Mouse (Mus musculus): ENCODE measurements around the gene Mllt11.
A peak's percentile ranks its signal among the peaks of the same experiment; 100 is the strongest.

Mllt11 gene

DNA sequence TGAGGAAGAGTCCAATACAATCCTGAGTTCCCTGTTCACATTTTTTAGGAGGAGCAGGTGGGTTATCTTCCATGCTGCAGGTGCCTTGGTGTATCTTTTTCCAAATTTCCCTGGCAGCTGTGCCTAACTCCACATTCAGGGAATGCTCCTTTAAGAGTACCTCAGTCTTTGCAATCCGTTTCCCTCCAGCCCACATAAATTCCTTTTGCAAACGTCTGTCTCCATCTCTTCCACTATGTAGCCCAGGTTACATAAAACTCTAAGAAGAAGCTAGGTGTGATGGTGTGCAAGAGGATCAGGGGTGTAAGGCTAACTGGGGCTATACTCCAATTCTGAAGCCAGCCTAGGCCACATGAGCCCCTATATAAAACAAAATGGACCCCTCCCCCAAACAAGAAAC, 11.1 kb upstream of the Mllt11 start:
- DNase-seq (ENCODE audit: low spot score) = no peak

DNA sequence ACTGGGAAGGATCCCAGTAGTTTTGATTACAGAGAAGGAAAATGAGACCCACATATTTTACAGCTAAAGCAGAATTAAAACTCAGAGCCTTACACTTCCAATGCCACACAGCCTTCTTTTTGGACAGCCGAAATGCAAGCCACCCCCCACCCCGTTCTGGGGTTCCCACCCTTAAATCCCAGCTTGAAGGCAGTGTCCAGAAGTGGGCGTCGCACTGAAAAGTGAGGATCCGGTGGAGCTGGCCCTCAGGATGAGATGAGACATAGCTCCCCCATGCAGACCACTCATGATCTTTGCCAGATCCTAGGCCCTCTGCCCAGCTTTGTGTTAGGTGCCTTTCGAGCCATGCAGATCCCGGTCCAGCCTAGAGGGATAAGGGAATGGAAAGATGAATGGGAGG, 9.5 kb upstream of the Mllt11 start, which contains the start of gene Gm128:
Gene Gm128 (minus strand): TSS at position 101 of the 400 bp plus-strand sequence.
- no peak for DNase-seq (ENCODE audit: low spot score)

DNA sequence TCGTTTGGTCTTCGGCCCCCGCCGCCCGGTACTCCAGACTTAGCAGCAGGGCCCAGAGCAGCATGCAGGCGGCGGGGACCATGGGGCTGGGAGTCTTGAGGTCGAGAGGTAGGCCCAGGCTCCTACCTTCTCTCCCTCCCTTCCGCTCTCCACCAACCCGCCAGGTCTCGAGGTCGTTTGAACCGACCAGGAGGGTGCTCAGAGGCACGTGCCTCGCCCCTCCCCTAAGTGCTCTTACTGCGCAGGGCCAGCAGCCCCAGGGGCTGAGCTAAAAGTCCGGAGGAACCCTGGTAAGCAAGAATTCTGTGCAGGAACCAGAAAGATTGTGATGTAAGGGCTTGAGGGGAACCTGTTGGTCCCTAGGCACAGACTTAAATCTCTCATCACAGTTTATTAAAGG, 8.9 kb upstream of the Mllt11 start:
- no peak for DNase-seq (ENCODE audit: low spot score)

DNA sequence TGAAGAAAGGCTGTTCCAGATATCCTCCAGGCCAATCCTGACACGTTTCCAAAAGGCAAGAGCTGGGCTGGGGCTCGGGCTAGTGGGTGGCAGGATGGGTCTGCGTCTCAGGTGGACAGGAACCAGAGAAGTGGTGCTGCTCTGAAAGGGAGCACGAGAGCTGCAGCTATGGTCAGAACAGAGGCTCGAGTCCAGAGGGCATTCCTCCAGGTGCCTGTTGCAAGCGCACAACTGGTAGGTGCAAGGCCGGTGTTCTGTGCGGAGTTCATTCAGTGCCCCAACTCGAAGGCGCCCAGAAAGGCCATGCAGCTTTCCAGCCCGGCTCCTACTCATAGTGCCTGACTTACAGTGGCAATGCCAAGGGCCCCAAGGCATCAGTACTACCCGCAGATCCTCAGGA, 8.0 kb upstream of the Mllt11 start:
- DNase-seq (ENCODE audit: low spot score) = no peak

DNA sequence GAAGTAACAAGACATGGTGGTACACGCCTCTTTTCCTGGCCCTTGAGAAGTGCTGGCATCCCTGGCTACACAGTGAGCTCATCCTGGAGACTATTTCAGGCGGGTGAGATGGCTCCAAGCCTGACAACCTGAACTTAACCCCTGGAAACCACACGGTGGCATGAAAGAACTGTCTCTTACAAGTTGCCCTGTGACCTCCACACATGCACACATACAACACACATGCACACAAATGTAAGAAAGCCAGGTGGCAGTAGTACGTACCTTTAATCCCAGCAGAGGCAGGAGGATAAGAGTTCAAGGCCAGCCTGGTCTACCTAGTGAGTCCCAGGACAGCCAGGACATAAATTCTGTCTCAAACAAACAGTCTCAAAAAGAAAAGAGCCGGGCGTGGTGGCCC, 7.1 kb upstream of the Mllt11 start:
- DNase-seq (ENCODE audit: low spot score) = no peak

DNA sequence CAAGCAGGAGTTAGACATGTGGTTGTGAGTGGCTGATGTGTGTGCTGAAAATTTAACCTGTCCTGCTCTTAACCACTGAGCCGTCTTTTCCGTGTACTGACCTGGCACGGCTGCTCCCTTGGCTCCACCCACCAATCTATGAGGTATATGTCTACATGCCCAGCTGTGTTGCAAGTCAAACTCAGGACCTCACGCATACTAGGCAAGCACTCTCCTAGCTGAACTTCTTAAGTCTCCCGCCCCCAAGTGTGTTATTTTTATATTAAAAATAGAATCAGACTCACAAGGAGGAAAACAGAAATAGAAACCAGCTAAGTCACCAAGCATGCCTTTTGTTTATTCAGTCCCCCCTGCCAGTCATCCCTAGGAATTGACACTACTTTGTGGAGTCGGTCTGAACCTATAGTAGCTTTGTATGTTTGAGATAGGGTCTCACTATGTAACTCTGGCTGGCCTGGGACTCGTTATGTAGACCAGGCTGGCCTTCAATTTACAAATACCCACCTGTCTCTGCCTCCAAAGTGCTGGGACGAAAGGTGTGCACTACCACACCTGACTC, 5.6 kb upstream of the Mllt11 start:
- no peak for DNase-seq (ENCODE audit: low spot score)

DNA sequence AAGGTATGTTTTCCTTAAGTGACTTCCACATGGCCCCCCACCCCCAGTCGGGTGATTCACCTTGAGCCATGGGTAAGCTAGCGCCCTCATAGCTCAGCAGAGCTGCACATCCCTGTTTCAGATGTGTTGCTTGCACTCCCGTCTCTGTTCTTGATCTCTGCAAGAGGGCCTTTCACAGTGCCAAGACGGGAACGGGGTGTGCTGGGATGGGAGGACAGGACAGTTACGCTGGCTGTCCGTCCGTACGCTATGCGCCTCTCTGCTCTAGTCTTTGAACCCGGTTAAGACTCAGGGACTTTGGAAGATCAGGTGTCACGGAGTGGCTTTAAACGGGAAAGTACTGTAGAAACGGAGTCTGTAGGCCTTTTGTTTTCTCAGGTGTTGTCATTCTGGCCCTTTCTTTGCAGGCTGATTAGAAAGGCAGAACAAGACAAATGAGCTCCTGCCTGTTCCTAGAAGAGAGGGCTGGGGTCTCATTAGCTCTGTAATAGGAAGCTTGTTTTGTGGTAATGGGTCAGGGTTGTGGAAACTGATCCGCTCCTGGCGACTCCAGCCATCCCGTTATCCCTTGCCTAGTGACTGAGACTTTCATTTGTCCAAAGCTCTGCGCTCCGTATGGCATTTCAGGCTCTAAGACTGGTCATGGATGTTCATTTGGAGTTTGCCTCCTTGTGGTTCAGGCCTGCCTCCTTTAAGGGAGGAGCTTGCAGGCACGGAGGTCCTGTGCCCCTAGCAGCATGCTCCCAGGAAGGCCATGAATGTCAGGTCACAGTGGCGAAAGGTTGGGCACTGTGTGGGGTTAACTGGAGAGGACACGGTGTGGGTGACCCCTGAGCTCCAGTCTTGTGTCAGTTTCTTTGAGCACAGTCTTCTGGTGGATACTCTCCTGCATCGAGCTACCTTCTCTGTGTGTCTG, 3.7 kb upstream of the Mllt11 start:
- DNase-seq (ENCODE audit: low spot score) = no peak

DNA sequence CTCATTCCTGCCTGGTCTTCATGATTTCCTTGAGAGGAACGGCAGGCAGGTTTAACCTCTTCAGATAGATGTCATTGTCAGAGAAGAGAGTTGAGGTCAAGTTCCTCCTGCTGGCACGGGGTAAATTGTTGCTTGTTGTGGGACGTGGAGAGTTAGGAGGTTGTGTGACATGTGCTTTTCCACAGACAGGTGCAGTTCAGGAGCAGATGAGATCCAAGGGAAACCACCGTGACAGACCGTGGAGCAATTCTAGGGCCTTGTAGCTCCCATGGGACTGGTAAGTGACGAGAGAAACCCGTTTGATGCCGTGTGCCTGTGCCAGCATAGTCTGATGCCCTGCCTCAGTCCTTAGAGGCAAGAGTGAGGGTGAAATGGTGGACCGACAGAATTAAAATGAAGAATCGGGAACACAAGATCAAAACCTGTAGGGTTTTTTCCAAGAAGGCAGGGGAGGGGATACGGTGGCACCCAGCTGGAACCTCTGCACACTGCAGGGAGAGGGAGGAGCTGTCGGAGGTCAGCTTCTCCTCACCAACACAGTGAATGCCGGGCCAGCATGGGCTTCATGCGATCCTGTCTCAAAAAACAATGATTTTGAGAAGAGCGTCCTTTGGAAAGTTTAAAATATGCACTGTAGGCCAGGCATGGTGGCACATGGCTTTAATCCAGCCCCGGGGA, 1.5 kb upstream of the Mllt11 start:
- DNase-seq (ENCODE audit: low spot score) = no peak

DNA sequence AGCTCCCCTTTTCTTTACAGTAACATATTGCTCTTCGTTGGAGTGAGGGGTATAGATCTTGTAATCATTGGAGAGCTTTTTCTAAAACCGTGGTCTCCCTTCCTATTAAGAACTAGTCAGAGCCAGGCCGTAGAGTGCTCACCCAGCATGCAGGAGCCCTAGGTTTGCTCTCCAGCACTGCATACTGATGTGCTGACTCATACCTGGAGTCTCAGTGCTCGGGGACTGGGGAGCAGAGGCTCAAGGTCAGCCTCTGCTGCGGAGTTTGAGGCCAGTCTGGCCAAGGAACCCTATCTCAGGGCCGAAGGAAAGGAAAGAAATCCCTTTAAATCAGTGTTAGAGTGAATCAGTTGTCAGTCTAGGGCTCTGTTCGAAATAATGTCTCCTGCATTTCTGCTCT, 800 bp upstream of the Mllt11 start:
- no peak for DNase-seq (ENCODE audit: low spot score)

DNA sequence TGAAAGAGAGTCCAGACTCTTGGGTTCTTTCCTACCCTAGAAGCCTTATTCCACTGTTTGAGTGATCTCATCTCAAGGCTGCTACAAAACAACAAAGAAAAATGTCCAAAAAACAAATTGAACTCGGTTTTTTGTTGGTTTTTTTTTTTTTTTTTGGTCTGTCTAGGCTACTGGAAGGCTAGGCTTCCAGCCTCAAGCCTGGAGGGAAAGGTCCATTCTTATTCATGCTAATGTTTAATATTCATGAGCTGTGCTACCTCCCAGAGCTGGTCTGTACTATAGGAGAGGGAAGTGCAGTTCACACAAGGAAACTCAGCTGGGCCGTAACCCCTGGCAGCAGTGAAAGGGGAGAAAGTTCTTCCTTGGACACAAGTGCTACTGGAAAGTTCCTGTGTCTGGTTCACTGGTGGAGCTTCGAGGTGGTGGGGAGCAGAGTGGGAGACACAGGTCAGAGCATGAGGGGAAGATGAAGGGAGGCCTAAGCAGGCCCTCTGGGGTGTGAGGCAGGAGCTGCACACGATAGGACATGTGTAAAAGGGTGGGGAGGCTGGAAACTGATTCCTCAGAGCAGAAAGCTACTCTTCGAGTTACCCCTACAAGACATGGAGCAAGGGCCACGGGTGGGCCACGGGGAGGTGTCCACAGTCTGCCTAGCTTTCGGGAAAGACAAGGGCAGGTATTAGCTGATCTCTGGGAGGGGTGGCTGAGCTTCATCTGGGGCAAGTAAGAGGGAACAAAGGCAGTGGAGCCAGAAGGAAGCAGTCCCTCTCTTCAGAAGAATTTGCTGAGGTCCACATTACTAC, 1.3 kb downstream of the Mllt11 start:
- no peak for DNase-seq (ENCODE audit: low spot score)

DNA sequence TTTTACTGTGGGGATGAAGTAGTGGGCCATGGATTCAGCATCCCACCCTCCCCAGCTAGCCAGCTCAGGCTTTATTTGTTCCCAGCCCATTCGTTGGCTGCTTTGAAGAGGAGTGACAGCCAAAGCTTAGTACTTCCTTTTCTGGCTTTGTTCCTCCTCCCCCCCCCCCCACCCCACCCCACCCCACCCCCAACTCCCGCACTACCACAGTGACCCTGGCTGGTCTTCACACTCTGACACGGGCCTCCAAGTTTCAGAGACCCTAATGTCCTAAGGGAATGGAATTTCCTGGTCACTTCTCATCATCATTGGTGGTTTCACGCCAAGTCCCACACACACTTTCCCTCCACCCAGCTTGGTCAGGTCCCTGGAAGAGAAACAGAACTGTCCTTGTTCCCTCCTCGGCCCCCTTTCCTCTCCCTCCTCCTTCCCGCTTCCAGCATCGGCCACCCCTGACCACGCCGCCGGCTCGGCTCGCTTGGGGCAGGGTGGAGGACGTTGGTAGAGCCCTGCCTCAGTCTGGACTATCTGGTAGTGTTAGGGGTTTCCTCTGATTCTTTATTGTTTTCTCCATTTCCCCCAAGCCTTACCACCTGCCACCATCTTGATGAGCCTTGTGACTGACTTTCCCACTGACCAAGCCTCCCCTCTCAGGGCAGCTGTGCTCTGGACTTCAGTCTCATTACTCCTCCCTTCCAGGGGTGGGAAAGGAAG, 2.0 kb downstream of the Mllt11 start:
- peak; percentile 45 for DNase-seq (ENCODE audit: low spot score)

DNA sequence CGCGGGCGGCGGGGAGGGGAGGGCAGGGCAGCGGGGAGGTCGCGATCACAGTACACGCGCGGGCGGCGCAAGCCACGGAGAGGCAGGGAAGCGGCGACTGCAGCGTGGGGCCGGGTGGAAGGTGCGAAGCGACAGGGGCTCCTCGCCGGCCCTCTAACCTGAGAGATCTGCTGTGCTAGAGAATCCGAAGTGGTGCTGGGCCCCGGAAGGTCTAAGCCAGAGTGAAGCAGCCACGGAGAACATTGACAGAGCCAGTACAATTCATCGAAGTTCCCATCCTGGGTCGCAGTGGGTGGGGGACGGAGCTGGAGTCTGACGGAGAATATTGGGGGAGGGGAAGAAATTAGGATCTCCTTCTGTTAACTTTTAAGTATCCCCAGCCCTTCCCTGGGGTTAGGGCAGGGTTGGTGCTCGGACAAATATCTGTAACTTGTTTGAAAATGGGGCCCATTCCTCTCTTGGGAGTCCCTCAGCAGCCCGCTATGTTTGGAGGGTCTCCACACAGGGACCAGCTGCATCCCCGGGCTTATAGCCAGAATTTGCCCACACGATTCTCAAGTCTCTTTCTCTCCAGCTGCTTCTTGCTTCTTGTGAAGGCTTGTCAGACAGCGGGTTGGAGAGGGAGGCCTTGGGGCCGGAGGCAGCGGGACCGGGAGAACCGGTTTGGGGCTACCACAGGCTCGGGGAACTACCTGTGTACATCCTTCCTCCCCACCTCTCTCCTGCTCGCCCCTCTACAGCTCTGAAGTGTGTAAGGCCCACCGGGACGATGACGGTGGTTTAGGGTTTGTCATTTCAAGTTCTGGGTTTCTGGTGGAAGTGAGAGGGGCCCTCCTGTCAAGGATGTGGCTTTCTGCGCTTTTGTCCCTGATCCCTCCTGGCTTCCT, 2.8 kb downstream of the Mllt11 start:
- no peak for DNase-seq (ENCODE audit: low spot score)

DNA sequence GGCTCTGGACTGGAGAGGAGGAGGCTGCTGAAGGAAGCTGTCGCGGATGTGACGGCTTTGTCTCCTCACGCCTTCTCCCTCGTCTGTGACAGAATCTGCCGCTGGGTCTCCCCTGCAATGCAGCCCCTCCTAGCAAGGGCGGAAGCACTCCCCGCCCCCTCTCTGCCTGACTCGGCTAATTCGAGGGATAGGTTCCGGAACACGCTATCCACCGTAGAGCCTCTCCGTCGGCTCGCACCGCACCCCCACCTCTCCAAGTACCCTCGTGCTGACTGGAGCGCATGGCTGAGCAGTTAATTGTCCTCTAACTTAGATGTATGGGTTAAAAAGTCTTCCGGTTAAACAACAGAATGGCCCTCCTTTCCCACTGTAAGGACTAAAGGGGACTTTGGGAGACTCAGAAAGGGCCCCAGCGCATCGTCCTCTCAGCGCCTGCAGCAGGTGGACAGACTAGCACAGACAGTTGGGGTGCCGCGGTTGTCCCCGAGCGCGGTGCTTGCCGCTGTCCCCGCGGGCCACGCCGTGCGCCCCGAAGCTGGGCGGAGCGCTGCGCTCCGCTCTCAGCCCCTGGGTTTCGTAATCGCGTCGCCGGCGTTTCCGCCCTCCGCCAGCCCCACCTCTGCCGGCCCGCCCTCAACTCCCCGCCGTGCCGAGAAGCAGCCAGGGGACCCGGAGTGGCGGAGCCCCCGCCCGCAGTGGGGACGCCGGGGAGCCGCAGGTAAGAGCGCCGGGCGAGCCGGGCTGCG, 3.6 kb downstream of the Mllt11 start, which contains the start of gene Cdc42se1:
Gene Cdc42se1 (plus strand): TSS at position 585 of the 746 bp plus-strand sequence.
- DNase-seq (ENCODE audit: low spot score) = peak; percentile 83

DNA sequence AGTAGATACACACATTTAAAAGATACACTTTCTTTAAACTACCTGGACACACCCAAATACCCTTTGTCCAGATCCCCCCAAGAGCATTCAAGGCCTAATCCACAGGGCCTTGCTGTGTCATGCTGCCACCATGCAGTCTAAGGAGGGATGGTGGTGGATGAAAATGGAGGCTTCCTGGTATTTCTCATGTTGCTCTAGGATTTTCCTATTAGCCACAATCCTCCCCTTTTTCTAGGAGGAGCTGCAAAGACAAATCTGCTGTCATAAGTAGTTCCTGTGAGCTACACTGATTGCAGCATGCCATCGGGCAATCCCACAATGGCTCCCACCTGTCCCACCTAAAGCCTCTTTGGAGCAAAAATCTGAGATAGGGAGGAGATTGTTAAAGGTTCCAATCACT, 4.8 kb downstream of the Mllt11 start:
- no peak for DNase-seq (ENCODE audit: low spot score)

DNA sequence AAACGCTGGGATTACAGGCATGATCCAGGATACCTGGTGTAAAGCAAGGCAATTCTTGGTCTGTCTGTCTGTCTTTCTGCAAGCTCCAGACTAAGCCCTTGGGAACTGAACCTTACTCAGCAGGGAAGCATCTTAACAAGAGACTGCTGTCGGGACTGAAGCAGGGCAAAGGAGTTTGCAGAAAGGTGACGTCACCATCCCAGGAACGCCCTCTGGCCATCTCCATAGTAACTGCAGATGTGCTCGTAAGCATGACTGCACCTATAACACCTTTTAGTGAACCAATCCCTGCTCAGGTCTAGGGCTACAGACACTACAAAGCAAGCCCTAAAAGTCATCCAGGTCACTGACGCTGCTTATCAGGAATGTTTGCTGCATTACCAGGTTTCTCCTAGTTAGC, 7.7 kb downstream of the Mllt11 start:
- no peak for DNase-seq (ENCODE audit: low spot score)

DNA sequence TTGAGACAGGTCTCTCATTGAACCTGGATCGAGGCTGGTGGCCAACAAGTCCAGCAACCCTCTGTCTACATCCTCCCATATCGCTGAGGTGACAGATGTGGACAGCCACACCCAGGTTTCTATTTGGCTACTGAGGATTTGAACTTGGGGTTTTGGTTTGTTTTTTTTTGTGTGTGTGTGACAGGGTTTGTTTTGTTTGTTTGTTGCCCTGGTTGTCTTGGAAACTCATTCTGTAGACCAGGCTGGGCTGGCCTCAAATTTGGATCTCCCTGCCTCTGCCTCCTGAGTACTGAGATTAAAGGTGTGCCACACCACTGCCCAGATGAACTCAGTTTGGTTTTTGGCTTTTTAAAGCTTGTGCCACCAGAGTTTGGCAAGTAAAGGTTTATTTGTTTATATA, 8.9 kb downstream of the Mllt11 start:
- no peak for DNase-seq (ENCODE audit: low spot score)

DNA sequence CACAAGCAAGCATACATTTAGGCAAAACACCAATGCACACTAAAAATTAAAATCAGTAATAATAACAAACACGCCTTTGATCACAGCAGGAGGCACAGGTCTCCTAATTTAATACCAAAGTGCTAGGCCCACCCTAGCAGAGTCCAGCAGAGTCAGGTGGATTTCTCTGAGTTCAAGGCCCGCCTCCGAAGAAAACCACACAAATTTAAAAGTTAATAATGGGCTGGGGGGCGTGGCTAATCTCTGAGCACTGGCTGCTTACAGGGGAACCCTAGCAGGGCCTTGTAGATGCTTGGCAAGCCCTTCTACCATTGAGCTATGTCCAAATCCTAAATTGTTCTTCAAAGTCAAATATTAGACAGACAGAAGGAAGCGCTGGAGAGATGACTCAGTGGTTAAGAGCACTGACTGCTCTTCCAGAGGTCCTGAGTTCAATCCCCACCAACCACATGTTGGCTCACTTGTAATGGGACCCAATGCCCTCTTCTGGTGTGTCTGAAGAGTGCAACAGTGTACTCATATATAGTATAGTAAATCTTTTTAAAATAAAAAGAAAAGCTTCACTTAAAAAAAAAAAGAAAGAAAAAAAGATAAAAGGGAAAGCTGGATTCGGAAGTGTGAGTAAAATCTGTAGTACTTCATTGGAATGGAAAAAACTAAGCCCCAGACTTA, 13.4 kb downstream of the Mllt11 start:
- DNase-seq (ENCODE audit: low spot score) = no peak

DNA sequence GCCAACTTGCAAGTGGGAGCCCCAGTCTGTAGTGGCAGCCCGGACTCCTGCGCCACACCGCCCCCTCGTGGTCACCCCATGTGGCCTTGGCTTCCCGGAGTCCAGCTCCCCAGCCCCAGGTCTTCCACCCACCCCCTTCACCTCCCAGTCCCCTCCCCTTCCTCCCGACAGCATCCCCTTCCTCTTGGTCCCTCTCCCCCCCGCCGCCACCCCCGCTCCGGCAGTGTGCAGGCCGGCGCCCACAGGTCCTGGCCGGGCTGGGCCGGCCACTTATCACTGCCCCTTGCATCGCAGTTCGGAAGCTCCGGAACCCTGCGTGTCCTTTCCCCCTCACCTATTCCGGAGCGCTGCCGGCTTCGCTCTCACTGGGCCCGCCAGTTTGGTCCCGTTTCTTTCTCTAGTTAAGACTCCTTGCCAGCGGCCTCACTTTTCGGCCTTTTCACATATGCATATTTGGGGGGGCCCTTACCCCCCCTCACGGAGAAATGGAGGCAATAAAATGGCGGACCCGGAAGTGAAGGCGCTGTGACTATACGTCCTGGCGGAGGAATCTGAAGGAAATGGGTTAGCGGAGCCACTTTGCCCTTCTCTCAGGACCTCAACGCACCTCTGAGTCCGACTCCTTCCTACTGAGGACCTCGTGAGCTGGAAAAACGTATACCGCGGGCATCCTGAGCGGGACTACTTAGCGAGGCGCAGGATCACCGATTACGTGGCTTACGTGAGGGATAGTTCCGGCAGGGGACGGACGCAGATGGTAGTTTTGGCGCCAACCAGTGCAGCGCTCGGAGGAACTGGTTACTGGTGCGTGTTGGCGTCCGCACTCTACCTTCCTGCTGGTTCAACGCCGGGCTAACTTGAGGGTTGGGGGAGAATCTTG, 14.5 kb downstream of the Mllt11 start, which contains the start of gene Gabpb2:
Gene Gabpb2 (minus strand): TSS at position 662 of the 880 bp plus-strand sequence.
- peak; percentile 84 for DNase-seq (ENCODE audit: low spot score)

Measured in left cerebral cortex, adult 11 months (tissue).